Mouse (Mus musculus) embryonic facial prominence, embryonic 10.5 days (tissue): ENCODE measurements at regions not wholly inside any gene's neighbourhood (a gene's known extent, or its start where the extent isn't known, plus 50 kb on each side); places are given as distances from the start of the nearest gene placed in this dataset.

Experiments used
- DNase-seq: peaks from one replicate; pipeline ENCODE4 v3.0.0-alpha.2; 2017; ENCODE audit warnings: low spot score
- H3K27ac ChIP-seq: fragments of 300-500 bp; sonication (generic); replicated peaks from 2 replicates; pipeline ENCODE4 v1.5.1; 2016; ENCODE audit warnings: mild to moderate bottlenecking
- H3K27me3 ChIP-seq: fragments of 300-500 bp; sonication (generic); replicated peaks from 2 replicates; pipeline ENCODE4 v1.6.1; 2016; ENCODE audit warnings: low read depth, mild to moderate bottlenecking; ENCODE audit not compliant: poor library complexity, severe bottlenecking
- H3K36me3 ChIP-seq: fragments of 300-500 bp; sonication (generic); replicated peaks from 2 replicates; pipeline ENCODE4 v1.6.1; 2016; ENCODE audit warnings: mild to moderate bottlenecking, moderate library complexity
- H3K4me1 ChIP-seq: fragments of 300-500 bp; sonication (generic); 2 replicates; pipeline ENCODE4 v1.6.1; 2016
- H3K4me3 ChIP-seq: fragments of 300-500 bp; sonication (generic); 2 replicates; pipeline ENCODE4 v1.5.1; 2016; ENCODE audit warnings: mild to moderate bottlenecking, moderate library complexity
- H3K9me3 ChIP-seq: fragments of 300-500 bp; sonication (generic); 2 replicates; pipeline ENCODE4 v1.6.1; 2016; ENCODE audit warnings: mild to moderate bottlenecking
- WGBS: fragments of 180-500 bp; shearing (Covaris S2); methylation state at CpG from one replicate; pipeline ENCODE4 v1.1.7; 2016; 5-methylcytosine and 5-hydroxymethylcytosine counted together

DNA sequence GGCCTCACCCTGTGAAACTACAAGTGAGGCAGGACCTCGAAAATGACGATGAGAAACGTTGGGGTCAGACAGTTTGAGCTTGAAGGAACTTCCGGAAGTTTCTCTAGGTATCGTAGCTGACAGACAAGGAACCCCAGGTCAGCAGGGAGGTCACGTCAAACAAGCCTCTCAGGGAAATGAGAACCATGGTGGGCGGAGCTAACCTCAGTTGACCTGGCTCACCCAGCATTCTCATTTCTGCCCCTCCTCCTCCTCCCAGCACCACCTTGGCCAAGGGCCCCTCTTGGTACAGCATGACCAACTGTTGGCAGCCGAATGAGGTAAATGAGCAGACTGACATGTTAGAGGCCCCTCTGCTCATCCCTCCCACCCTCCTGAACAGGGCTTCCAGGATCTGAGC, 126.2 kb upstream of the Rpl38 start:
- 59% methylated on average over 8 of the region's 8 CpGs for WGBS
- Histone ChIP-seq H3K27ac (no peak overlapping the region), H3K27me3 (0 out of 2 replicates have a peak, but pooled peaks cover 13% of the 10 kb centered on the region), H3K9me3 (peaks cover 8% of the 10 kb centered on the region; the same call in 1 of the 2 replicates), H3K4me3 (no peak overlapping the region), H3K4me1 (peaks cover 34% of the 10 kb centered on the region), H3K36me3 (no peaks in the 10 kb centered on the region)
- no peak for DNase-seq

DNA sequence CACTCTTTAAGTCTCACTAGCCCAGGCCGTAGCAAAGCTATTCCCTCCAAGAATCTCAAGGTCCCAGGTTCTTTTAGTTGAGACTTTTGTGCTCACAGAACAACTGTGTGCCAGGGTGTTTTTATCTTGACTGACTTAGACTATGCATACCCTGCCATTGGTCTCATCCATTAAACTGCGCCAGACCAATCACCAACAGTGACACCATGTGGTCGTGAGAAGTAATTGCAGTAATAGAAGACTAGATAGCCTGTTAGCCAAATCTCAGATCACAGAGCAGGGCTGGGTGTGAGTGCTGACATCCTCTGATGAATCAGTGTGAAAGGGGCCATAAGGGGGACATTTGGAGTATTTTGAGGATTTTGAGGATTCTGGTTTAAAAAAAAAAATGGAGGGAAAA, 127.8 kb upstream of the Rpl38 start:
- WGBS = 68% methylated on average over 3 of the region's 3 CpGs
- no peak for DNase-seq
- H3K9me3 ChIP-seq = peaks cover 8% of the 10 kb centered on the region; the same call in 1 of the 2 replicates
- H3K4me3 ChIP-seq = no peak overlapping the region
- H3K4me1 ChIP-seq = peaks cover 41% of the 10 kb centered on the region
- no peak overlapping the region for H3K27ac ChIP-seq
- H3K27me3 ChIP-seq = 0 out of 2 replicates have a peak, but pooled peaks cover 24% of the 10 kb centered on the region
- H3K36me3 ChIP-seq = no peaks in the 10 kb centered on the region

DNA sequence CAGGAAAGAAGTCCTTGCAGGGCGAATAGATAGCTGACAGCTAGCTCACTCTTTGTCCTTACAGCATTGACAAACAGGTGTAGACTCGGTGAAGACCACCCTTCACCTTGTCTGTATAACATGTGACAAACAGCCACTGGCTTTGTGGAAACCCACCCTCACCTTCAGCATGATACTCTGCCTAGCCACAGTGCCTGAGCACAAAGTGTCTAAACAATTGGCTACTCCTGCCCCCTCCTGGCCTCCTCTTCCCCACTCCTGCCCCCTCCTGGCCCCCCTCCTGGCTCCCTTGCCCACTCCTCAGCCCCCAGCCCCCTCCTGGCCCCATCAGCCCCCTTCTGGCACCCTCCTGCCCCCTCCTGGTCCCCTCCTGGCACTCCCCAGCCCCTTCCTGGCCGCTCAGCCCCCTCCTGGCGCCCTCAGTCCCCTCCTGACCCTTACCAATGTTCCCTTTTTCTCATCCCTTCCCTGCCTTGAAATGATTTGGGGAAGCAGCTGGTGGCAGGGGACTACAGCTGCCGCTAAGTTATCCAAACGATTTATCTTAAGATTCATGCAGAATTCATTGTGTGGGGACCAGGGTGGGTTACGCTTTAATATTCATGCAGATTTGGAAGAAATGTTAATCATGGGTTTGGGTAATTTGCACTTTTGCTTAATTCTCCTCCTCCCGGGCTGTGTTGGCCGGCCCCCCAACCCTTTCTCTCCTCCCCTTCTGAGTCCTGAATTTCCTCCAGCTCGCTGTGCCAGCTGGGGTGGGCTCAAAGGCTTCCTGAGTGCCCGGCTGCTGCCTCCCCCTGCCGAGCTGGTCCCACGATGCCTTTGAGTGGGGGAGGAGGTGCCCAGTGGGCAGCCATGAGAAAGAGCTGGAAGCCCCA, 131.5 kb upstream of the Rpl38 start:
- no peak for DNase-seq
- 0 out of 2 replicates have a peak overlapping the region, but pooled peaks have one; percentile 8 for H3K4me3 ChIP-seq

DNA sequence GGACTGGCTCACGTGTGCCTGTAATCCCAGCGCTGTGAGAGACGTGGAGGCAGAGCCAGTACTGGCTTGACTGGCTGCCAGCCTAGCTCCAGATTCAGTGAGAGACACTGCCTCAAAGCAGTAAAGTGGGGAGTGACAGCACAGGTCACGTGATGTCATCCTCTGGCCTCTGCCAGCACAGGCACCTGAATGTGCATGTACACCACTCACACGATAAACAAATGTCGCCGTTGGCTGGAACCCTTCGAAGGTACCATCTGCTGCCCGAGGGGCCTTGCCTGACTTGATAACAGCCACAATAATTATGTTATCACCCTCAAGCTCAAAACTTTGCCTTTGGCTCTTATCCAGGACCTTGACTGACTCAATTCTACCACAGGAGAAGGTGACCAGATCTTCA, 132.4 kb upstream of the Rpl38 start:
- H3K4me1 ChIP-seq = peaks cover 26% of the 10 kb centered on the region
- no peak for DNase-seq
- H3K9me3 ChIP-seq = peaks cover 7% of the 10 kb centered on the region; the same call in 1 of the 2 replicates
- 94% methylated on average over 9 of the region's 9 CpGs for WGBS
- H3K27ac ChIP-seq = 0 out of 2 replicates have a peak overlapping the region, but pooled peaks have one; percentile 71
- H3K36me3 ChIP-seq = no peaks in the 10 kb centered on the region
- 0 out of 2 replicates have a peak, but pooled peaks cover 19% of the 10 kb centered on the region for H3K27me3 ChIP-seq
- H3K4me3 ChIP-seq = no peak overlapping the region

More for the DNA sequence above, 131.5 kb upstream of the Rpl38 start:
- Histone ChIP-seq H3K36me3 (no peaks in the 10 kb centered on the region), H3K27me3 (0 out of 2 replicates have a peak, but pooled peaks cover 19% of the 10 kb centered on the region), H3K9me3 (peaks cover 8% of the 10 kb centered on the region; the same call in 1 of the 2 replicates), H3K27ac (peak overlapping the region; percentile 71), H3K4me1 (peaks cover 28% of the 10 kb centered on the region)
- 20% methylated on average over 13 of the region's 13 CpGs for WGBS

DNA sequence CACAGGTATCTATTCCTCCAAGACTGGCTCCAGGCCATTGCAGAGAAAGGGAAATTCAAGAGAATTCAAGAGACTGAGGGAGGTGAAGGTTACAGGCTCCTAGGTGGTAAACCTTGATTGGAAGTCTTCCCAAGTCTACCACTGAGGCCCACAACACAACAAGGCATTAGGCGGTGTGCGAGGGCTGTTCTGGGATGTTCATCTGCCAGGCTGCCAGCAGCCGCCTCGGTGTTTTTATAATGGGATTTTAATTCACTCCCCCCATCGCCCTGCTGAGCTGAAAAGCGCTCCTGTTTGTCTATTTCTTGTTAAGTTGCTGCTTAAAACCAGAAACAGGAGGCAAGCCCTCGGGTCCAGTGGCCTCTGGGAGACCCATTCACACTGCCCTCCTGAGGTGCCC, 133.9 kb upstream of the Rpl38 start:
- no peak overlapping the region for H3K4me3 ChIP-seq

DNA sequence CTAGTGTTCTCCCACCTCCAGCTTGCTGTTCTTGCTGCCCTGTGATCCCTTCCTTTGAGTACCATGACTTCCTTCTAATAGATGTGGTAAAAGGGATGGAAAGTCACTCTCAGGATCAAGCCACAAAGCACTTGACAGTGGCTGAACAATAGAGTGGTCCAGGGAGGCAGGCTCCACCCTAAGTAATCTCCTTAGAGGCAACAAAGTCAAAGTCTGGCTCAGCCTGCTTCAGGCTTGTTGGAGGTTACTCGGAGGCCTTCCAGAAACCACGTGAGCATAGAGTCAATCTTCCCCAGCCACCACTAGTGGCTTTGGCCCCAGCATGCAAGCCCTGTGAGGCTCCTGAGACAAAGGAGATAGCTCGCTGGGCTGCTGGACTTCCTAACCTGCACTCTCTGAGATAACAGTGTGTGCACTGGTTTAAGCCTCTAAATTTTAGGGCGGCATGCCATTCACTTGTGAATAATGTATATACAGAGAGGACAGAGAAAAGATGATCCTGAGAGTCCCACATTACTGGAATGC, 137.0 kb upstream of the Rpl38 start:
- Histone ChIP-seq H3K4me1 (peaks cover 18% of the 10 kb centered on the region), H3K9me3 (no peaks in the 10 kb centered on the region), H3K27me3 (0 out of 2 replicates have a peak, but pooled peaks cover 5% of the 10 kb centered on the region), H3K4me3 (no peak overlapping the region), H3K36me3 (no peaks in the 10 kb centered on the region), H3K27ac (no peak overlapping the region)
- no peak for DNase-seq
- WGBS = 55% methylated on average over 4 of the region's 4 CpGs

More for the DNA sequence above, 133.9 kb upstream of the Rpl38 start:
- Histone ChIP-seq H3K27ac (no peak overlapping the region), H3K9me3 (no peaks in the 10 kb centered on the region), H3K36me3 (no peaks in the 10 kb centered on the region), H3K4me1 (peaks cover 26% of the 10 kb centered on the region), H3K27me3 (0 out of 2 replicates have a peak, but pooled peaks cover 19% of the 10 kb centered on the region)
- DNase-seq = no peak
- WGBS = 65% methylated on average over 7 of the region's 7 CpGs

DNA sequence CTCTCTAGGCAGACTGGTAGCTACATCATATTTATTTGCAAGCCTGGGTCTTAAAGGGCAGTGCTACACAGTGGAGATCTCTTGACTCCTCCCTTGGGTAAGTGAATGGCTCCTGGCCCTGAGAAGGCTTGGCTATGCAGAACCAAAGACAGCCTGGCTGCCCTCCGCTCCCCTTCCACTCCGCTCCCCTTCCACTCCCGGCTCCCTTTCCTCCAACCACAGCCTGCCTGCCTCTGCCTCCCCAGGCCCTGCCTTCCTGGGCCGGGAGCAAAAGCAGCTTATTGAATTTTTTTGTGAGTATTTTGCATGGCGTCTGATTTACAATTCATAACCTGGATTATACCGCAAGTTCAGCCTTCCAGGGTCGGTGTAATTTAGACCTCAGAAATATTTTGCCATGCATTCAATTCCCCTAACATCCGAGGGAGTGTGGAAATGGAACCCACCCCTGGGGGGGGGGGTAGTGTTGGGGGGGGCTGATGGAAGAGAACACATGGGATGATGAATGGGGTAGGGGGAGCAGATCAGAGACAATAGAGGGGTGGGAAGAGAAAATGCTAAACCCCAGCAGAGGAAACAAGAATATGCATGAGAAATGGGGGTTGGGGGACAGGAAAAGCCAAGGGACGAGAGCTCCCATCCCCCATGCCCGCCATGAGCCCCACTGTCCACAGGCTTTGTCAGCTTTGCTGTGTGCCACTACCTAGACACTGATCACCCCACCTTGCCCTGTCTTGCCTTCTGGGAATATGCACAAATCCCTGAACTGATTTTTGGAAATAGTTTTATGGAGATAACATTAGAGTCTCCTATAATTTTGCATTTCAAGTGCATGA, 139.2 kb upstream of the Rpl38 start:
- no peak for DNase-seq
- H3K27ac ChIP-seq = no peak overlapping the region
- peaks cover 9% of the 10 kb centered on the region for H3K4me1 ChIP-seq
- no peaks in the 10 kb centered on the region for H3K9me3 ChIP-seq
- WGBS = 53% methylated on average over 10 of the region's 10 CpGs
- no peaks in the 10 kb centered on the region for H3K36me3 ChIP-seq
- no peak overlapping the region for H3K4me3 ChIP-seq
- no peaks in the 10 kb centered on the region for H3K27me3 ChIP-seq

DNA sequence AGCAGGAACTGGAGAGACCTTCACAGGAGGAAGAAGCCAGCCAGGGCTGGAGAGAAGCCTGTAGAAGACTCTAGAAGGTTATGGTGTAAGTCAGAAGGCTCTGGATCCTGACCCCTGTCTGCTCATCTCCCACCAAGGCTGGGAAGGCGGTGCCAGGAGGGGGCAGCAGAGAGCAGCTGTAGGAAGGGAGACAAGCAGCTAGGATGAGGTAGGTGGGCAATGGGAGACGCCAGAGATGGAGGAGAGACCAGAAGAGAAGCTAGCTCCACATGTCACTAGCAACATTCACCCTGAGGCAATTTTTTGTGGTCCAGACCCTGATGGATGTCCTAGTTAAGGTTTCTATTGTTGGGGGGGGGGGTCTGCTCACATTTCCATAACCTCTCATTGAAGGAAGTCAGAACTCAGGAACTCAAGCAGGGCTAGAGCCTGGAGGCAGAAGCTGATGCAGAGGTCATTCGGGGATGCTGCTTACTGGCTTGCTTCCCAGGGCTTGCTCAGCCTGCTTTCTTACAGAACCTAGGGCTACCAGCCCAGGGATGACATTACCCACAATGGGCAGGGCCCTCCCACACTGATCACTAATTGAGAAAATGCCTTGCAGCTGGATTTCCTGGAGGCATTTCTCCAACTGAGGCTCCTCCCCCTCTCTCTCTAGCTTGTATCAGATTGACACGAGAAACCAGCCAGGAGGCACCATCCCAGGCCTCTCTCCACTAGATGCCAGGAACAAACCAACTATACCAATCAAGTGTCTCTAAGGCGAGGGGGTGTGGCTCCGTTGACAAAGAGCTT, 144.7 kb upstream of the Rpl38 start:
- Histone ChIP-seq H3K27ac (no peak overlapping the region), H3K4me3 (no peak overlapping the region), H3K36me3 (no peaks in the 10 kb centered on the region), H3K4me1 (peaks cover 21% of the 10 kb centered on the region), H3K9me3 (no peaks in the 10 kb centered on the region), H3K27me3 (no peaks in the 10 kb centered on the region; the same call in 1 of the 2 replicates)
- 43% methylated on average over 6 of the region's 6 CpGs for WGBS
- peak; percentile 86 for DNase-seq

DNA sequence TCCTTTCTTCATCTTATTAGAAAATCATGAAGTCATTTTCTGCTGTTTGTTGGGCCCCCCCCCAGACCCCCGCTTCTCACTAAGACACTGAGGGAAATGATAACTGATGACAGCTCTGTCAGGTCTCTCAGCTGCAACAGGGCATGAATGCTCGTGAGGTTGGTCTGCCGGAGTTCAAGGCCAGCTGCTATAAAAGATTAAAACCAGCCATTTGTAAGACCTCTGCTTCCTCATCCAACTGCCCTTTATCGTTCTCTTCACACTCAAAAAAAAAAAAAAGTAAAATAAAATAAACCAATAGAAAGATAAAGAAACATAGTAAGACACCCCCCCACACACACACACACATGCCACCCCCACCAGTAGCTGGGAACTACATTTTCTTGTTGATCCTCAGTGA, 153.0 kb upstream of the Rpl38 start:
- Histone ChIP-seq H3K9me3 (no peaks in the 10 kb centered on the region), H3K4me1 (peaks cover 19% of the 10 kb centered on the region), H3K27me3 (peaks cover 29% of the 10 kb centered on the region; the same call in 1 of the 2 replicates), H3K4me3 (no peak overlapping the region), H3K36me3 (no peaks in the 10 kb centered on the region), H3K27ac (no peak overlapping the region)
- WGBS = 69% methylated on average over 4 of the region's 4 CpGs
- no peak for DNase-seq

DNA sequence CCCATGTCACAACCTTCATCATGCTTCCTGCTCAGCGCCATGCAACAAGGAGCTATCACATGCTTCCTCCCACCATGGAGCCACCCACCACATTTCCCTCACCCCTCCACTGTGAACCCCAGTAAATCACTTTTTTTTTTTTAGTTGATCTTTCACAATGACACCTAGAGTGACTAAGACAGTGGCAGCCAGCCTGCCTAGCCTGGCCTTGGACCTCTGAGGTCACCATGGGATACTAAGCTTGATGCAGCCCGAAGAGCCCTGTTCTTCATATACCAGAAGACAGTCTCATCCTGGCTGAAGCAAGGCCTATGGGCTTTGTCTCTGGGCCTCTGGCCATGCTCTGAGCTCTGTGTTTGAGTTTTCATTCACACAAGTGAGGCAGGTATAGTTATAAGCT, 154.2 kb upstream of the Rpl38 start:
- H3K4me3 ChIP-seq = no peak overlapping the region
- peaks cover 29% of the 10 kb centered on the region; the same call in 1 of the 2 replicates for H3K27me3 ChIP-seq
- no peak overlapping the region for H3K27ac ChIP-seq
- DNase-seq = no peak
- peaks cover 19% of the 10 kb centered on the region for H3K4me1 ChIP-seq
- no peaks in the 10 kb centered on the region for H3K36me3 ChIP-seq
- WGBS = 88% methylated on average over 2 of the region's 2 CpGs
- H3K9me3 ChIP-seq = no peaks in the 10 kb centered on the region

DNA sequence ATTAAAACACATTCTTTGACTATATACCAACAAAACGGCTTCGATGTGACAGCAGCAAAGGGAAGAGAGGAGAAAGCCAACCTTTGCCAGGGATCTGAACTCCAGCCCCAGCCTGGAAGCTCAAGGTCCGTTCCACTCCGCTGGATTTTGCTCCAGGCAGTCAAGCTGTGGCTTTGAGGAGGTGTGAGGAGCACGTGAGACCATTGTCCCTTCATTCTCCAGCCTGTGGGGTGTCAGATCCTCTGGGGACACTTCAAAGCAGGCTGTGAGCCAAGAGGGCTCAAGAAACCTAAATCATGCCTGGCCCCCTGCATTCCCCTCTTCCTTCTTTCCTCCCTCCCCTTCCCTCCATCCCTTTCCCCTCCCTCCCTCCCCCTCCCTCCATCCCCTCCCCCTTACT, 154.9 kb upstream of the Rpl38 start:
- H3K27me3 ChIP-seq = peaks cover 29% of the 10 kb centered on the region; the same call in 1 of the 2 replicates
- DNase-seq = no peak
- 24% methylated on average over 5 of the region's 5 CpGs for WGBS
- H3K4me3 ChIP-seq = no peak overlapping the region
- H3K9me3 ChIP-seq = no peaks in the 10 kb centered on the region
- H3K4me1 ChIP-seq = peaks cover 19% of the 10 kb centered on the region
- no peak overlapping the region for H3K27ac ChIP-seq
- H3K36me3 ChIP-seq = no peaks in the 10 kb centered on the region
